Mouse (Mus musculus): ENCODE measurements around the gene Ccl17.

Gene Ccl17

GRCm38 (mm10) chr8:94810153-94810552 lies at the start of gene Ccl17:
Gene Ccl17 (plus strand): TSS chr8:94810453.
- DNase-seq (ENCODE audit: extremely low read depth, low read depth, low spot score): no peak

- no peak for DNase-seq (ENCODE audit: extremely low read depth, low read depth, low spot score)
Observed at GRCm38 (mm10) chr8:94767035-94767434, 43.2 kb upstream of the Ccl17 start.

- no peak for DNase-seq (ENCODE audit: extremely low read depth, low read depth, low spot score)
Observed at GRCm38 (mm10) chr8:94770945-94771344, 39.3 kb upstream of the Ccl17 start.

- DNase-seq (ENCODE audit: extremely low read depth, low read depth, low spot score): no peak
Observed at GRCm38 (mm10) chr8:94771941-94772670, 38.1 kb upstream of the Ccl17 start, which contains the start of gene Cx3cl1. Gene Cx3cl1 (plus strand): TSS chr8:94772009.

GRCm38 (mm10) chr8:94773048-94773447 lies 37.2 kb upstream of the Ccl17 start:
- no peak for DNase-seq (ENCODE audit: extremely low read depth, low read depth, low spot score)

GRCm38 (mm10) chr8:94773700-94774171 lies 36.5 kb upstream of the Ccl17 start:
- DNase-seq (ENCODE audit: extremely low read depth, low read depth, low spot score): no peak

- no peak for DNase-seq (ENCODE audit: extremely low read depth, low read depth, low spot score)
Observed at GRCm38 (mm10) chr8:94774601-94775000, 35.7 kb upstream of the Ccl17 start.

GRCm38 (mm10) chr8:94776346-94776745 lies 33.9 kb upstream of the Ccl17 start:
- no peak for DNase-seq (ENCODE audit: extremely low read depth, low read depth, low spot score)

- no peak for DNase-seq (ENCODE audit: extremely low read depth, low read depth, low spot score)
Observed at GRCm38 (mm10) chr8:94778036-94778435, 32.2 kb upstream of the Ccl17 start.

- DNase-seq (ENCODE audit: extremely low read depth, low read depth, low spot score): no peak
Observed at GRCm38 (mm10) chr8:94778473-94778872, 31.8 kb upstream of the Ccl17 start.

GRCm38 (mm10) chr8:94778895-94779533 lies 31.2 kb upstream of the Ccl17 start:
- no peak for DNase-seq (ENCODE audit: extremely low read depth, low read depth, low spot score)

GRCm38 (mm10) chr8:94779534-94780294 lies 30.5 kb upstream of the Ccl17 start:
- DNase-seq (ENCODE audit: extremely low read depth, low read depth, low spot score): no peak

- DNase-seq (ENCODE audit: extremely low read depth, low read depth, low spot score): no peak
Observed at GRCm38 (mm10) chr8:94780491-94781154, 29.6 kb upstream of the Ccl17 start.

- DNase-seq (ENCODE audit: extremely low read depth, low read depth, low spot score): no peak
Observed at GRCm38 (mm10) chr8:94781155-94781837, 29.0 kb upstream of the Ccl17 start.

- no peak for DNase-seq (ENCODE audit: extremely low read depth, low read depth, low spot score)
Observed at GRCm38 (mm10) chr8:94781838-94782235, 28.4 kb upstream of the Ccl17 start.

GRCm38 (mm10) chr8:94783890-94784289 lies 26.4 kb upstream of the Ccl17 start:
- DNase-seq (ENCODE audit: extremely low read depth, low read depth, low spot score): no peak

- no peak for DNase-seq (ENCODE audit: extremely low read depth, low read depth, low spot score)
Observed at GRCm38 (mm10) chr8:94785247-94785985, 24.8 kb upstream of the Ccl17 start.

- DNase-seq (ENCODE audit: extremely low read depth, low read depth, low spot score): no peak
Observed at GRCm38 (mm10) chr8:94785995-94786595, 24.2 kb upstream of the Ccl17 start.
